In genomic region chr19:26881866-26882427, GRCm38 (mm10) we compare ENCODE assay signal across 34 mouse cellular contexts. TPM values are rescaled to one million over a fixed set of nuclear protein-coding genes. Genes with fewer than 3 reads are reported as not detected.
DNase-seq lines count a peak whose midpoint lies in the region; ATAC-seq and TF ChIP-seq lines count a peak whose summit lies in the region.
"Had no signal": no experiment of that assay in that cellular context is flagged by ENCODE, and none has a peak within 500 bp of the region (broad histone marks: within the 10 kb centered on the region; RNA-seq: fewer than 3 reads in every experiment).

No protein-coding gene starts in this region.

- no peaks in the 10 kb centered on the region for H3K36me3 ChIP-seq in lung, postnatal 0 days (ENCODE audit: insufficient read depth, low read length)
- H3K36me3 ChIP-seq in forebrain, embryonic 11.5 days (ENCODE audit: control insufficient read depth, insufficient read depth, low read length), result no peaks in the 10 kb centered on the region
- H3K36me3 ChIP-seq in stomach, postnatal 0 days (ENCODE audit: control insufficient read depth, insufficient read depth, low read length), result no peaks in the 10 kb centered on the region
- H3K36me3 ChIP-seq: forebrain, embryonic 10.5 days; liver, embryonic 13.5 days; midbrain, embryonic 10.5 days had no signal

- 58% methylated on average over 10 of the region's 10 CpGs for WGBS in lung, postnatal 0 days
- 81% methylated on average over 10 of the region's 10 CpGs for WGBS in forebrain, embryonic 11.5 days
- WGBS in stomach, postnatal 0 days, result 92% methylated on average over 10 of the region's 10 CpGs

- peak; percentile 30 to 51 for DNase-seq in kidney, adult 8-10 months
- DNase-seq in kidney, adult 9 months, result peak; percentile 52
- peak; percentile 10 to 59 for DNase-seq in kidney, postnatal 25 days
- peak; percentile 83 for DNase-seq in lung, postnatal 0 days (ENCODE audit: low spot score)
- no peak for DNase-seq in forebrain, embryonic 11.5 days (ENCODE audit: low spot score)
- DNase-seq in stomach, postnatal 0 days (ENCODE audit: low spot score), result no peak
- DNase-seq: adrenal gland, adult 2 months; cerebellum, adult 18-20 months; cerebellum, postnatal 14 days; forebrain, postnatal 0 days; gastrocnemius, postnatal 25 days; heart, adult 2 months; heart, postnatal 36 days; layer of hippocampus, adult 9-11 months; liver, embryonic 13.5 days; right cerebral cortex, postnatal 25 days; spleen, adult 18-20 months; thymus, postnatal 14 days had no signal

- no peak overlapping the region for H3K4me3 ChIP-seq in lung, postnatal 0 days (ENCODE audit: low read depth, low read length)
- no peak overlapping the region for H3K4me3 ChIP-seq in forebrain, embryonic 11.5 days (ENCODE audit: low read depth, low read length)
- H3K4me3 ChIP-seq in stomach, postnatal 0 days (ENCODE audit: low read depth, low read length), result no peak overlapping the region
- H3K4me3 ChIP-seq: forebrain, embryonic 10.5 days; heart, adult 2 months; liver, embryonic 13.5 days; midbrain, embryonic 10.5 days had no signal

- no peak overlapping the region for H3K9ac ChIP-seq in lung, postnatal 0 days (replicated peaks; ENCODE audit: low read depth)
- no peak overlapping the region for H3K9ac ChIP-seq in forebrain, embryonic 11.5 days (ENCODE audit: low read length)
- no peak overlapping the region for H3K9ac ChIP-seq in stomach, postnatal 0 days (ENCODE audit: low read length)
- H3K9ac ChIP-seq: forebrain, postnatal 0 days; hindbrain, embryonic 14.5 days; liver, embryonic 13.5 days had no signal

- H3K4me2 ChIP-seq in lung, postnatal 0 days (replicated peaks; ENCODE audit: low read depth, low read length), result no peak overlapping the region
- H3K4me2 ChIP-seq in forebrain, embryonic 11.5 days (ENCODE audit: low read depth, low read length, severe bottlenecking), result no peak overlapping the region
- H3K4me2 ChIP-seq in stomach, postnatal 0 days (replicated peaks; ENCODE audit: low read depth), result no peak overlapping the region
- H3K4me2 ChIP-seq: hindbrain, embryonic 14.5 days; liver, embryonic 13.5 days had no signal

- TF ChIP-seq CTCF in lung, postnatal 0 days (IDR thresholded peaks at IDR 0.05), result no peak; the same call in 1 of the 2 replicates
- no peak for TF ChIP-seq CTCF in stomach, postnatal 0 days (IDR thresholded peaks at IDR 0.05; ENCODE audit: low read depth)

- peak; percentile 75 for ATAC-seq in lung, postnatal 0 days
- ATAC-seq in forebrain, embryonic 11.5 days (replicated peaks; ENCODE audit: low FRiP score), result no peak
- ATAC-seq in megakaryocyte, adult 5-6 weeks (ENCODE audit: poor library complexity, severe bottlenecking), result no peak
- no peak for ATAC-seq in stomach, postnatal 0 days (ENCODE audit: low FRiP score, low TSS enrichment)
- ATAC-seq: forebrain, postnatal 0 days; inflammation-experienced regulatory T-cells, adult 6 months had no signal

- H3K27me3 ChIP-seq in lung, postnatal 0 days (replicated peaks; ENCODE audit: insufficient read depth, low read length), result no peaks in the 10 kb centered on the region
- H3K27me3 ChIP-seq in forebrain, embryonic 11.5 days (ENCODE audit: control insufficient read depth, insufficient read depth, low read length), result no peaks in the 10 kb centered on the region
- H3K27me3 ChIP-seq in stomach, postnatal 0 days (ENCODE audit: control insufficient read depth, insufficient read depth, low read length), result no peaks in the 10 kb centered on the region
- H3K27me3 ChIP-seq: liver, embryonic 13.5 days had no signal

- no peaks in the 10 kb centered on the region for H3K4me1 ChIP-seq in lung, postnatal 0 days (ENCODE audit: insufficient read depth, low read depth, low read length)
- peaks cover 5% of the 10 kb centered on the region for H3K4me1 ChIP-seq in forebrain, embryonic 11.5 days (replicated peaks; ENCODE audit: control insufficient read depth, insufficient read depth, low read length)
- no peaks in the 10 kb centered on the region for H3K4me1 ChIP-seq in stomach, postnatal 0 days (replicated peaks; ENCODE audit: control insufficient read depth, insufficient read depth)
- H3K4me1 ChIP-seq: liver, embryonic 13.5 days had no signal

- peak; percentile 53 for TF ChIP-seq EP300 in lung, postnatal 0 days (IDR thresholded peaks at IDR 0.05)
- TF ChIP-seq EP300 in stomach, postnatal 0 days (optimal IDR thresholded peaks at IDR 0.05), result no peak

- no peak overlapping the region for H3K27ac ChIP-seq in lung, postnatal 0 days (ENCODE audit: low read length)
- H3K27ac ChIP-seq in forebrain, embryonic 11.5 days (ENCODE audit: low read depth, low read length), result no peak overlapping the region
- H3K27ac ChIP-seq in stomach, postnatal 0 days (replicated peaks), result no peak overlapping the region
- H3K27ac ChIP-seq: forebrain, embryonic 10.5 days; heart, adult 2 months; hindbrain, embryonic 14.5 days; liver, embryonic 13.5 days; macrophage; midbrain, embryonic 10.5 days had no signal

- H3K9me3 ChIP-seq in lung, postnatal 0 days (ENCODE audit: low read length), result no peaks in the 10 kb centered on the region
- H3K9me3 ChIP-seq in forebrain, embryonic 11.5 days (ENCODE audit: control insufficient read depth, low read length), result no peaks in the 10 kb centered on the region
- H3K9me3 ChIP-seq in stomach, postnatal 0 days (ENCODE audit: control insufficient read depth, low read length), result no peaks in the 10 kb centered on the region
- H3K9me3 ChIP-seq: forebrain, embryonic 10.5 days; liver, embryonic 13.5 days; midbrain, embryonic 10.5 days had no signal

RNA-seq across cellular contexts. Expression of gene Gm815, which starts 3.7 kb away (rescaled TPM):
- polyA plus RNA-seq in lung, postnatal 0 days (2015; fragmentation: Nextera tagmentation; extraction: Ambion mirVana), result 0.16 TPM in 1 of 2 replicates, not detected in the other
- polyA plus RNA-seq in forebrain, embryonic 11.5 days (2014; fragmentation: Nextera tagmentation; extraction: Ambion mirVana), result not detected in 2 replicates
- not detected in 2 replicates for total RNA-seq in megakaryocyte, adult 5-6 weeks (2015)
- total RNA-seq in megakaryocyte, adult 5-6 weeks (2017), result not detected in 2 replicates
- polyA plus RNA-seq in stomach, postnatal 0 days (2015; fragmentation: Nextera tagmentation; extraction: Ambion mirVana), result not detected in 2 replicates
- total RNA-seq: adrenal gland, adult 2 months; forebrain, postnatal 0 days; gastrocnemius, postnatal 25 days; heart, adult 2 months; heart, postnatal 36 days; left cerebral cortex, adult 18-20 months; left cerebral cortex, postnatal 36 days; MEL had no signal
- polyA plus RNA-seq: adrenal gland, adult 2 months; C2C12; embryonic facial prominence, embryonic 11.5 days; forebrain, embryonic 10.5 days; forebrain, postnatal 0 days; heart, adult 2 months; heart, embryonic 14.5 days; hindbrain, embryonic 14.5 days; inflammation-experienced regulatory T-cells, adult 6 months; large intestine, adult 2 months; limb, embryonic 14.5 days; liver, embryonic 13.5 days; macrophage; midbrain, embryonic 10.5 days; neural tube, embryonic 11.5 days; testis, adult 2 months had no signal

Comparison
In these comparisons a context has a peak if more than half of its experiments do, and no peak if none do; other contexts are left out.
1. DNase-seq: peak in kidney, adult 8-10 months (2 of 2), kidney, adult 9 months (single experiment), kidney, postnatal 25 days (2 of 2) and lung, postnatal 0 days (single experiment); none in forebrain, embryonic 11.5 days (single experiment) and stomach, postnatal 0 days (single experiment).